ENCODE assay signal across 22 mouse cellular contexts in genomic region chr13:110529624-110530023, GRCm38 (mm10).
A peak's percentile ranks its signal among the peaks of the same experiment; 100 is the strongest.
DNase-seq lines count a peak whose midpoint lies in the region; ATAC-seq and TF ChIP-seq lines count a peak whose summit lies in the region.
"Had no signal": no experiment of that assay in that cellular context is flagged by ENCODE, and none has a peak within 500 bp of the region (broad histone marks: within the 10 kb centered on the region; RNA-seq: fewer than 3 reads in every experiment).

No protein-coding gene starts in this region.

- no peak overlapping the region for H3K4me2 ChIP-seq in liver, postnatal 0 days (ENCODE audit: low read depth, low read length)
- no peak overlapping the region for H3K4me2 ChIP-seq in liver, embryonic 11.5 days

- peak; percentile 29 for DNase-seq in liver, adult 2 months (ENCODE audit: extremely low read depth, low read depth, low spot score)
- no peak for DNase-seq in liver
- no peak for DNase-seq in liver, postnatal 0 days
- DNase-seq in liver, embryonic 11.5 days (ENCODE audit: low spot score), result no peak
- peak; percentile 70 for DNase-seq in fat pad, adult 2 months (ENCODE audit: extremely low read depth, low read depth, low spot score)
- DNase-seq in gonadal fat pad, adult 2 months (ENCODE audit: low read depth), result peak; percentile 52
- DNase-seq in heart, adult 8-10 months (ENCODE audit: low spot score), result no peak
- DNase-seq in cerebellum, adult 11-12 months, result no peak
- DNase-seq: adrenal gland, adult 2 months; adrenal gland, adult 8-10 months; adrenal gland, postnatal 10 days; adrenal gland, postnatal 14 days; adrenal gland, postnatal 25 days; adrenal gland, postnatal 36 days; B cell, adult 2 months; cerebellum, adult 11 months; cerebellum, adult 18-20 months had no signal

- TF ChIP-seq POLR2A in liver, adult 2 months (IDR thresholded peaks at IDR 0.05; ENCODE audit: extremely low read depth, insufficient read depth, low read length), result no peak

- H3K27me3 ChIP-seq in liver, adult 2 months (ENCODE audit: control insufficient read depth, insufficient read depth, low read length), result no peaks in the 10 kb centered on the region
- H3K27me3 ChIP-seq in liver, postnatal 0 days (ENCODE audit: insufficient read depth, low read length), result no peaks in the 10 kb centered on the region
- H3K27me3 ChIP-seq in liver, embryonic 11.5 days (replicated peaks; ENCODE audit: control insufficient read depth, insufficient read depth, low read length), result no peaks in the 10 kb centered on the region
- H3K27me3 ChIP-seq: CH12.LX, Patski had no signal

- no peak overlapping the region for H3K27ac ChIP-seq in liver, adult 2 months (replicated peaks; ENCODE audit: insufficient read depth, low read depth, low read length)
- no peak overlapping the region for H3K27ac ChIP-seq in liver, postnatal 0 days (ENCODE audit: low read depth)
- H3K27ac ChIP-seq in liver, embryonic 11.5 days (ENCODE audit: low read depth, low read length), result no peak overlapping the region

- H3K9me3 ChIP-seq in liver, postnatal 0 days (ENCODE audit: low read length), result no peaks in the 10 kb centered on the region
- no peaks in the 10 kb centered on the region for H3K9me3 ChIP-seq in liver, embryonic 11.5 days (ENCODE audit: control insufficient read depth, low read length)

- ATAC-seq in liver, postnatal 0 days, result peak; percentile 33; the same call in 1 of the 2 replicates
- no peak for ATAC-seq in liver, embryonic 11.5 days (replicated peaks; ENCODE audit: low FRiP score)
- ATAC-seq: activated CD4-positive, CD25-positive, alpha-beta regulatory T cell, adult 4 months; CD4-positive, CD25-positive, alpha-beta regulatory T cell, adult 4 months; Patski had no signal

- H3K9ac ChIP-seq in liver, adult 2 months (ENCODE audit: low read depth, low read length), result no peak overlapping the region
- no peak overlapping the region for H3K9ac ChIP-seq in liver, postnatal 0 days (replicated peaks)
- H3K9ac ChIP-seq in liver, embryonic 11.5 days (ENCODE audit: low read depth, low read length), result no peak overlapping the region

- H3K79me2 ChIP-seq in liver, adult 2 months (ENCODE audit: control insufficient read depth, insufficient read depth, low read length), result no peaks in the 10 kb centered on the region

- WGBS in liver, adult 2 months, result 76% methylated on average over 4 of the region's 4 CpGs
- 72% methylated on average over 4 of the region's 4 CpGs for WGBS in liver, postnatal 0 days (ENCODE audit: insufficient replicate concordance)
- WGBS in liver, embryonic 11.5 days, result 92% methylated on average over 4 of the region's 4 CpGs

- no peak for TF ChIP-seq EP300 in liver, postnatal 0 days (IDR thresholded peaks at IDR 0.05; ENCODE audit: low read depth)

- no peaks in the 10 kb centered on the region for H3K4me1 ChIP-seq in liver, adult 2 months (ENCODE audit: control insufficient read depth, insufficient read depth, low read length)
- no peaks in the 10 kb centered on the region for H3K4me1 ChIP-seq in liver, postnatal 0 days (ENCODE audit: insufficient read depth)
- no peaks in the 10 kb centered on the region for H3K4me1 ChIP-seq in liver, embryonic 11.5 days (replicated peaks; ENCODE audit: control insufficient read depth, insufficient read depth, low read length)

- TF ChIP-seq CTCF in liver, adult 2 months (IDR thresholded peaks at IDR 0.05; ENCODE audit: low read depth, low read length), result no peak
- TF ChIP-seq CTCF in liver, postnatal 0 days (IDR thresholded peaks at IDR 0.05; ENCODE audit: low read depth), result no peak

- H3K36me3 ChIP-seq in liver, adult 2 months (ENCODE audit: control insufficient read depth, insufficient read depth, low read length), result no peaks in the 10 kb centered on the region
- H3K36me3 ChIP-seq in liver, postnatal 0 days (replicated peaks; ENCODE audit: insufficient read depth, low read length), result no peaks in the 10 kb centered on the region
- no peaks in the 10 kb centered on the region for H3K36me3 ChIP-seq in liver, embryonic 11.5 days (ENCODE audit: control insufficient read depth, insufficient read depth, low read length)
- H3K36me3 ChIP-seq: G1E had no signal

- H3K4me3 ChIP-seq in liver, adult 2 months (ENCODE audit: insufficient read depth, low read depth, low read length), result no peak overlapping the region
- no peak overlapping the region for H3K4me3 ChIP-seq in liver, postnatal 0 days (ENCODE audit: low read depth, low read length)
- no peak overlapping the region for H3K4me3 ChIP-seq in liver, embryonic 11.5 days (ENCODE audit: low read depth, low read length)

Comparison
In these comparisons a context has a peak if more than half of its experiments do, and no peak if none do; other contexts are left out.
1. DNase-seq: peak in liver, adult 2 months (single experiment), fat pad, adult 2 months (single experiment) and gonadal fat pad, adult 2 months (single experiment); none in liver (single experiment), liver, postnatal 0 days (single experiment), liver, embryonic 11.5 days (single experiment), heart, adult 8-10 months (single experiment) and cerebellum, adult 11-12 months (single experiment).